ENCODE assay signal across 23 mouse cellular contexts in genomic region chr5:45441745-45442144, GRCm38 (mm10). TPM values are rescaled to one million over a fixed set of nuclear protein-coding genes. Genes with fewer than 3 reads are reported as not detected.
"Had no signal": no experiment of that assay in that cellular context is flagged by ENCODE, and none has a peak within 500 bp of the region (broad histone marks: within the 10 kb centered on the region; RNA-seq: fewer than 3 reads in every experiment).

No protein-coding gene starts in this region.

- H3K9ac ChIP-seq: lung, embryonic 14.5 days; midbrain, embryonic 13.5 days; midbrain, embryonic 15.5 days; neural tube, embryonic 12.5 days had no signal

- ATAC-seq: midbrain, embryonic 13.5 days; midbrain, embryonic 15.5 days had no signal

- H3K9me3 ChIP-seq: midbrain, embryonic 13.5 days; midbrain, embryonic 15.5 days; neural tube, embryonic 12.5 days had no signal

- H3K36me3 ChIP-seq: midbrain, embryonic 15.5 days had no signal

- H3K4me1 ChIP-seq: midbrain, embryonic 15.5 days; neural tube, embryonic 12.5 days had no signal

- H3K27me3 ChIP-seq: midbrain, embryonic 13.5 days; midbrain, embryonic 15.5 days; neural tube, embryonic 12.5 days had no signal

- DNase-seq: lung, adult 18-20 months; lung, embryonic 14.5 days; lung, postnatal 10 days; lung, postnatal 4 days; right cerebral cortex, postnatal 14 days; spleen, adult 18-20 months; thymus, adult 18-20 months; thymus, postnatal 14 days; thymus, postnatal 36 days had no signal

- H3K27ac ChIP-seq: midbrain, embryonic 13.5 days; midbrain, embryonic 15.5 days; neural tube, embryonic 12.5 days had no signal

- H3K4me3 ChIP-seq: midbrain, embryonic 13.5 days; midbrain, embryonic 15.5 days; neural tube, embryonic 12.5 days had no signal

- H3K4me2 ChIP-seq: lung, embryonic 14.5 days; midbrain, embryonic 11.5 days; midbrain, embryonic 13.5 days; midbrain, embryonic 15.5 days; neural tube, embryonic 12.5 days had no signal

RNA-seq across cellular contexts. Expression of gene Clrn2, which starts 11.8 kb away (rescaled TPM):
- total RNA-seq: megakaryocyte, adult 5-6 weeks; monocyte, adult 5-6 weeks; neutrophil, adult 5-6 weeks had no signal
- polyA plus RNA-seq: lung, embryonic 14.5 days; lung, embryonic 16.5 days; midbrain, embryonic 13.5 days; midbrain, postnatal 0 days; neural tube, embryonic 12.5 days; neural tube, embryonic 14.5 days; small intestine, adult 2 months; stomach, embryonic 14.5 days; stomach, embryonic 16.5 days; thymus, postnatal 0 days had no signal
